Mouse (Mus musculus) kidney, adult 2 months (tissue): ENCODE results near the gene Aff2.

Experiments
- CTCF ChIP-seq: fragments of 200-500 bp; conservative IDR thresholded peaks from 2 replicates; pipeline ENCODE4 v1.5.1; 2011; ENCODE audit warnings: low read depth, mild to moderate bottlenecking, control low read depth, low read length, moderate library complexity, mixed read lengths; ENCODE audit not compliant: insufficient read depth, insufficient read length
- POLR2A ChIP-seq: fragments of 200-500 bp; IDR thresholded peaks from one replicate; pipeline ENCODE4 v1.6.1; 2011; ENCODE audit warnings: low read depth, low read length, control low read depth

- no peak for TF ChIP-seq CTCF
- no peak for TF ChIP-seq POLR2A
Observed at GRCm38 (mm10) chrX:69891713-69892112, 531.6 kb downstream of the Aff2 start.
